Mouse (Mus musculus): ENCODE data around the gene Olfr544.

- TF ChIP-seq CTCF (IDR thresholded peaks at IDR 0.05; ENCODE audit: control insufficient read depth, insufficient read depth, insufficient replicate concordance, low read depth, low read length) (peak; percentile 82; the same call in 1 of the 2 replicates), POLR2A (IDR thresholded peaks at IDR 0.05; ENCODE audit: control insufficient read depth, low read depth, low read length) (no peak)
Measured at GRCm38 (mm10) chr7:102506848-102507247, 18.7 kb upstream of the Olfr544 start.

All from testis, adult 2 months (tissue).